Mouse (Mus musculus) limb, embryonic 13.5 days (tissue): ENCODE results near the gene Rae1. TPM values are rescaled to one million over a fixed set of nuclear protein-coding genes. Genes with fewer than 3 reads are reported as not detected.

Experiments
- ATAC-seq: fragments of 200-750 bp; cut with Nextera tagmentation; 2 replicates; pipeline ENCODE4 v1.8.0; 2017; ENCODE audit warnings: low read depth, moderate number of reproducible peaks, moderate TSS enrichment; ENCODE audit not compliant: low FRiP score
- H3K27ac ChIP-seq: fragments of 300-500 bp; sonication (generic); 2 replicates; pipeline ENCODE4 v1.5.1; 2015; ENCODE audit warnings: inconsistent platforms, mild to moderate bottlenecking, moderate library complexity
- H3K27me3 ChIP-seq: fragments of 300-500 bp; sonication (generic); 2 replicates; pipeline ENCODE4 v1.6.1; 2015; ENCODE audit warnings: mild to moderate bottlenecking, inconsistent platforms
- H3K36me3 ChIP-seq: fragments of 300-500 bp; sonication (generic); 2 replicates; pipeline ENCODE4 v1.6.1; 2015; ENCODE audit warnings: inconsistent platforms, mild to moderate bottlenecking, moderate library complexity
- H3K4me1 ChIP-seq: fragments of 300-500 bp; sonication (generic); 2 replicates; pipeline ENCODE4 v1.6.1; 2015; ENCODE audit warnings: inconsistent platforms
- H3K4me2 ChIP-seq: fragments of 300-500 bp; sonication (generic); replicated peaks from 2 replicates; pipeline ENCODE4 v1.6.1; 2015; ENCODE audit warnings: inconsistent platforms, mild to moderate bottlenecking, moderate library complexity
- H3K4me3 ChIP-seq: fragments of 300-500 bp; sonication (generic); 2 replicates; pipeline ENCODE4 v1.5.1; 2015; ENCODE audit warnings: moderate library complexity, mild to moderate bottlenecking, inconsistent platforms
- H3K9ac ChIP-seq: fragments of 300-500 bp; sonication (generic); 2 replicates; pipeline ENCODE4 v1.6.1; 2015; ENCODE audit warnings: mild to moderate bottlenecking, inconsistent platforms
- H3K9me3 ChIP-seq: fragments of 300-500 bp; sonication (generic); 2 replicates; pipeline ENCODE4 v1.6.1; 2016; ENCODE audit warnings: inconsistent platforms
- WGBS: fragments of 180-500 bp; shearing (Covaris S2); methylation state at CpG from one replicate; pipeline ENCODE4 v1.1.7; 2015; 5-methylcytosine and 5-hydroxymethylcytosine counted together
- polyA plus RNA-seq: library from polyadenylated mRNA; unstranded; fragments of >200 nt; fragmentation: Nextera tagmentation; extraction: Ambion mirVana; gene quantifications from 2 replicates; pipeline ENCODE4 v1.2.1, GENCODE M21; 2015

Gene Rae1
- polyA plus RNA-seq, 1 experiment from 2014 or later = 148 TPM

DNA sequence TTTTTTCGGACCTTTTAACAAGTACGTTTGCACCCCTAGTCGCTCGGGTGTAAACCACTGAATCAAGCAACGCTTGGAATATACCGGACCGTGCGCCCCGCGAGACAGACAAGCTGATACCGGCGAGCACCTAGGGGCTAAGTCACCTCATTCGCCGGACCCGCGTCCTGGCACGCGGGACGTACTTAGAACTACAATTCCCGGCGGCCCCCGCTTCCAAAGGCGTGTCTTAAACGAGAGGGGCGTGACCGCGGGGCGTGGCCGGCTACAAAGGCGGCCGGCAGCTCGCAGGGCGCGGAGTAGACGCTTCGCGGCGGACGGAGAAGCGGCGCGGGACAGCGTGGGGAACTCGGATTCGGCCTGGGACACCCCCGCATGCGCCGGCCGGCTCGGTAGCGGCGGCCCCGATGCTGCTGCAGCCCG, 21.7 kb downstream of the Rae1 start:
- H3K27me3 ChIP-seq = peaks cover 20% of the 10 kb centered on the region
- H3K9me3 ChIP-seq = no peaks in the 10 kb centered on the region
- peak overlapping the region; percentile 74 for H3K4me3 ChIP-seq
- peak overlapping the region; percentile 70 for H3K9ac ChIP-seq
- peaks cover 20% of the 10 kb centered on the region for H3K36me3 ChIP-seq
- peak overlapping the region; percentile 80 for H3K4me2 ChIP-seq
- WGBS = under 1% methylated on average over 54 of the region's 54 CpGs
- H3K27ac ChIP-seq = no peak overlapping the region
- peaks cover 61% of the 10 kb centered on the region for H3K4me1 ChIP-seq
- ATAC-seq = peak; percentile 75

DNA sequence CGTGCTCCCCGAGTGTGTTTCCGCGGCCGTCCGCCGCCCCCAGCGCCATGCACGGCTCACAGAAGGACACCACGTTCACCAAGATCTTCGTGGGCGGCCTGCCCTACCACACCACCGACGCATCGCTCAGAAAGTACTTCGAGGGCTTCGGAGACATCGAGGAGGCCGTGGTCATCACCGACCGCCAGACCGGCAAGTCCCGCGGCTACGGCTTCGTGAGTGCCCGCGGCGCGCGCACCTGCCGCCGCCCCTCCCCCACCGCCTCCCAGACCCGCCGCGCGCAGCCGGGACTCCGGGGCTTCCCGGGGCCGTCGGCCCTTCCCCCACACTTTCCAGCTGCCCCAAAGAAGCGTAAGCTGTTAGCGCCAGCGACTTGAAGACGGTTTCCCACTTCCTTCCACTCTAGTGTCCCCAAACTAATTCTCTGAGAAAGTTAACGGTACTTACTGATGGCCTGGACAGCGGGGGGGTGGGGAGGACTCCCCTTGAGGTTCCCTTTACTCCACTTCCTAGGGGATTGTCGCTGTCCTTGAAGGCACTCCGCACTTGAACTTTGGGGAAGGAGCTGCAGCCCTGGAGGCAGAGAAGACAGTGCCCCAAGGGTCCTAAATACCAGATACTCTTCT, 22.3 kb downstream of the Rae1 start:
- under 1% methylated on average over 45 of the region's 51 CpGs for WGBS
- H3K4me1 ChIP-seq = peaks cover 66% of the 10 kb centered on the region
- H3K9ac ChIP-seq = peak overlapping the region; percentile 70
- H3K4me2 ChIP-seq = peak overlapping the region; percentile 80
- H3K36me3 ChIP-seq = peaks cover 22% of the 10 kb centered on the region
- peak overlapping the region; percentile 74 for H3K4me3 ChIP-seq
- no peak overlapping the region for H3K27ac ChIP-seq
- H3K27me3 ChIP-seq = peaks cover 20% of the 10 kb centered on the region
- ATAC-seq = peak; percentile 34
- H3K9me3 ChIP-seq = no peaks in the 10 kb centered on the region

DNA sequence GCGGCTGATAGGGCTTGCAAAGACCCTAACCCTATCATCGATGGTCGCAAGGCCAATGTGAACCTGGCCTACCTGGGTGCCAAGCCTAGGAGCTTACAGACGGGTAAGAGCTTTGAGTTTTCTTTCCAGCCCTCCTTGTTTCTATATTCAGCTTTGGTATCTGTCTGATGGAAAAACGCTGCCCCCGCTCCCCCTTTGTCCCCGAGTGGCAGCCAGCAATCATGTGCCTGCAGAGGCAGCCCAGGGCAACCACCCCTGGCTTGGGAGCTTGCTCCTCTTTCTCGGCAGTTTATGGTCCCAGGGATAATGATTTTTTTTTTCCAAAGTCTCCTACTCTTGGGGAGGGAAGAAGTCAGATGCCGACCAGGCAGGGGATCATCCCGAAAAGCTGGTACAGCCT, 22.9 kb downstream of the Rae1 start:
- peak overlapping the region; percentile 80 for H3K4me2 ChIP-seq
- no peak overlapping the region; the same call in 1 of the 2 replicates for H3K27ac ChIP-seq
- H3K9me3 ChIP-seq = no peaks in the 10 kb centered on the region
- peaks cover 28% of the 10 kb centered on the region for H3K36me3 ChIP-seq
- H3K9ac ChIP-seq = peak overlapping the region; percentile 70
- H3K27me3 ChIP-seq = peaks cover 20% of the 10 kb centered on the region
- WGBS = 27% methylated on average over 10 of the region's 10 CpGs
- ATAC-seq = no peak
- H3K4me3 ChIP-seq = peak overlapping the region; percentile 74
- peaks cover 71% of the 10 kb centered on the region for H3K4me1 ChIP-seq

DNA sequence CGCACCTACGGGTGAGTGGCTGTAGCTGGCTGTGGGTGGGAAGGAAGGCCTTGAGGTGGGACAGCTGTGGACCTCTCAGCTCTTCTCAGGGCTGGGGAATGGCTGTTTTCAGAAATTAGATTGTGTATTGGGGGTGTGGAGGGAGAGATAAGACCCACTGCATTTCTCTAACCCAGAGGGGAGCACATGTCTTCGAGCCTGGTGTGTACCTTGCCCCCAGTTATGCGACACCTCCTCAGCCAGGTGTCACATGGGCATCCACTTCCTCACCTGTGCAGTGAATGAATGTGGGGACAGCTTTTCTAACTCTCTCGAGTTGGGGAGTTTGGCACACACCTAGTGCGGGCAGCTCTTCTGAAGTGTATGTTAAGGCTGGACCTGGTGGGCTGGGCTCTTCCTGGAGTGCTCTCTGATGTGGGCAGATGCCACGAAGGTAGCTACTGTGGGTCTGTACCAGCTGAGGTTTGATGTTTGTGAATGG, 23.5 kb downstream of the Rae1 start:
- ATAC-seq = no peak

DNA sequence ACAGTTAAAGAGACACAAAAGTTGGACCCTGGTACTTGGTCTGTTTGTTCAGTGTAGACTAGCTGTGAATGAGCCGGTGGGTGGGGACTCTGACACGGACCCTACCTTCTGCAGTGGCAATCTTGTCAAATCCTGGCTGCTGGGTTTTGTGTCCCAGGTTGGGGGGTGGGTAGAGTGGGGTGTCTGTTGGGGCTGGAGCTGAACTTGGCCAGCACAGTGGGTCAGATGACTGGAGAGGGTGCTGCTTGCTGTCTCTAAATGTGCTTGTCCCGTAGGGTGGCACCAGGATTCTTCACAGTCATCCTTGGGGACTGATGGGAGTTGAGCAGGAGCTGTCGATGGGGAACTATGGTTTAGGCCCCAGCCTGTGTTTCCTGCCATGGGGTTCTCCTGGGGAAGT, 24.0 kb downstream of the Rae1 start:
- 86% methylated on average over 4 of the region's 4 CpGs for WGBS
- Histone ChIP-seq H3K9me3 (no peaks in the 10 kb centered on the region), H3K4me2 (peak overlapping the region; percentile 80), H3K4me3 (peak overlapping the region; percentile 74; the same call in 1 of the 2 replicates), H3K4me1 (peaks cover 70% of the 10 kb centered on the region), H3K27me3 (peaks cover 16% of the 10 kb centered on the region), H3K27ac (no peak overlapping the region), H3K36me3 (peaks cover 40% of the 10 kb centered on the region), H3K9ac (peak overlapping the region; percentile 51)
- no peak for ATAC-seq

More for the DNA sequence above, 23.5 kb downstream of the Rae1 start:
- peak overlapping the region; percentile 80 for H3K4me2 ChIP-seq
- peak overlapping the region; percentile 70 for H3K9ac ChIP-seq
- peaks cover 20% of the 10 kb centered on the region for H3K27me3 ChIP-seq
- 89% methylated on average over 7 of the region's 7 CpGs for WGBS
- H3K27ac ChIP-seq = no peak overlapping the region
- no peaks in the 10 kb centered on the region for H3K9me3 ChIP-seq
- peaks cover 34% of the 10 kb centered on the region for H3K36me3 ChIP-seq
- peak overlapping the region; percentile 74 for H3K4me3 ChIP-seq
- peaks cover 71% of the 10 kb centered on the region for H3K4me1 ChIP-seq

DNA sequence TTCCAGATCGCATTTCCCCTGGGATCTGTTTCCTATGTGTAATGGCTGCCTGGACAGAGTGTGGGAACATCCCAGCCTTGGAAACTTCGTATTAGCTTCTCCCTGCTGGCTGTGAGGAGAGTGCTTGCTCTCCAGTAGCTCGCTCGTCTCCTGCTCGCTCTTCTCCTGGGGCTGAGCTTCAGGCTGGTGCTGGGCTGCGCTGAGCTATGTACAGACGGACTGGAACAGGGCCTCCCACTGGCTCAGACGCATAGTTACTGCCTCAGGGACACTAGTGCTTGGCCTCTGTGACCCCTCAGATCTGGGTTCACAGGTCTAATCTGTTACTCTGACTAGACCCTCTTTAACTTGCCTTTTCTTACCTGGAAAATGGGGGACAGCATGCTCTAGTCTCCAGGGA, 24.5 kb downstream of the Rae1 start:
- H3K4me3 ChIP-seq = peak overlapping the region; percentile 74; the same call in 1 of the 2 replicates
- no peaks in the 10 kb centered on the region for H3K9me3 ChIP-seq
- H3K9ac ChIP-seq = peak overlapping the region; percentile 51
- H3K4me2 ChIP-seq = peak overlapping the region; percentile 80
- no peak for ATAC-seq
- peaks cover 12% of the 10 kb centered on the region for H3K27me3 ChIP-seq
- peaks cover 44% of the 10 kb centered on the region for H3K36me3 ChIP-seq
- peaks cover 66% of the 10 kb centered on the region for H3K4me1 ChIP-seq
- no peak overlapping the region for H3K27ac ChIP-seq
- WGBS = 70% methylated on average over 8 of the region's 8 CpGs

DNA sequence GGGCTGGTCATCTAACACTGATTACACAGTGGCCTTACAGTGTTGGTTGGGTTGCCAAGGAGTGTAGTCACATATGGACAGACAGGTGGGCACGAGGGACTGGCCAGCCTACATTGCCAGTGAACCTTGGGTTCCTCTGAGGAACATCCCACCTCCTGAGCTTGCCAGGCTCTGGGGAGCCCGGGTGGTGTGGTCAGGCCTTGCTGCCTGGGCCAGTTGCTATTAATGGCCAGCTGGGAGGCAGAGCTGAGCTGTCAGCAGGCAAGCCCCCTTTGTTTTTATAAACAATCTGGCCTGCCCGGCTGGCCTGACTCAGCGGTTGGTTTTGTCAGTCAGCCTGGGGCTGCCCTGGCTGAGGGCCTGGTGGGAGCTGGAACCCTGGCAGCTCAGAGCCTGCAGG, 25.0 kb downstream of the Rae1 start:
- Histone ChIP-seq H3K4me3 (no peak overlapping the region), H3K9me3 (no peaks in the 10 kb centered on the region), H3K9ac (no peak overlapping the region), H3K4me1 (peaks cover 61% of the 10 kb centered on the region), H3K27ac (no peak overlapping the region), H3K4me2 (0 out of 2 replicates have a peak overlapping the region, but pooled peaks have one; percentile 1), H3K36me3 (peaks cover 50% of the 10 kb centered on the region), H3K27me3 (peaks cover 10% of the 10 kb centered on the region)
- no peak for ATAC-seq
- 29% methylated on average over 4 of the region's 4 CpGs for WGBS

DNA sequence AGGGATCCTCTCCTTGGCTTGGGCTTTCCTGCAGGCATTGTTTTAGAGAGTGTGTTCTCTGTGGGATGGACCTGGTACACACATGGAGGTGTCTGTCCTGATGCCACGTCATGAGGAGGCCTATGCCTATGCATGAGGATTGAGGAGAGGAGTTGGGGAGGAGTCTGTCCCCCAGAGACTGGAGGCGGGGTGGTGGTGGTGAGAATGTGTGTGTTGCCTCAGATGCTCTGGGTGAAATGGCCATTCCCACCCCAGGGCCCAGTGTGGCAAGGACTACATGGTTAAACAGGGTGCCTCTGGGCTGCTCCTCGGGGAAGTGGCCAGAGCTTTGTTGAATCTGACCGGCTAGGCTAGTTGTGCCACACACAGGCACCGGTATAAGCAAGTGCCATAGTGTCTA, 26.4 kb downstream of the Rae1 start:
- ATAC-seq = no peak
- no peaks in the 10 kb centered on the region for H3K9me3 ChIP-seq
- peaks cover 54% of the 10 kb centered on the region for H3K4me1 ChIP-seq
- H3K4me3 ChIP-seq = peak overlapping the region; percentile 2; the same call in 1 of the 2 replicates
- peak overlapping the region; percentile 55; the same call in 1 of the 2 replicates for H3K27ac ChIP-seq
- WGBS = 71% methylated on average over 5 of the region's 5 CpGs
- H3K36me3 ChIP-seq = peaks cover 63% of the 10 kb centered on the region
- peak overlapping the region; percentile 30 for H3K4me2 ChIP-seq
- H3K27me3 ChIP-seq = no peaks in the 10 kb centered on the region
- H3K9ac ChIP-seq = peak overlapping the region; percentile 31; the same call in 1 of the 2 replicates

DNA sequence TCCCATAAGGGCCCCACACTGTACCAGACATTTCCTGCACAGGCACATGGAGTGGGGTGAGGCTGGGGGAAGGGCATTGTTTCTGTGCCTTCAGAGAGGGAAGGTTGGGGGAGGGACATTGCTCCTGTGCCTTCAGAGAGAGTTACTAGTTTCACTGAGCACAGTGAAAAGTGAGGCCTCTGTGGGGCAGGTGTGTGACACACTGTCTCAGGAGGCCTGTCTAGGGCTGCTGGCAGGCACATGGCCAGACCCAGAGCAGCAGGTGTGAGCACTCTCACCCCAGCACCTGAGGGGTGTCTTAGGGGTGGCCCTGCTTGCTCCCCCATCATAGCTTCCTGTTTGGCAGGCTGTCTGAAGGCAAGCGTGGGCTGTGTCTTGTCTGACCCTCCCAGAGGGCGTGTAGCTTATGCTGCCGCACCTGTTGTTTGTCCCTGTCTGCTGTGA, 26.8 kb downstream of the Rae1 start:
- Histone ChIP-seq H3K36me3 (peaks cover 67% of the 10 kb centered on the region), H3K4me1 (peaks cover 54% of the 10 kb centered on the region), H3K9me3 (no peaks in the 10 kb centered on the region), H3K4me2 (peak overlapping the region; percentile 30), H3K27me3 (no peaks in the 10 kb centered on the region), H3K9ac (peak overlapping the region; percentile 31), H3K27ac (peak overlapping the region; percentile 55; the same call in 1 of the 2 replicates), H3K4me3 (peak overlapping the region; percentile 2; the same call in 1 of the 2 replicates)
- WGBS = 69% methylated on average over 3 of the region's 3 CpGs
- no peak for ATAC-seq

DNA sequence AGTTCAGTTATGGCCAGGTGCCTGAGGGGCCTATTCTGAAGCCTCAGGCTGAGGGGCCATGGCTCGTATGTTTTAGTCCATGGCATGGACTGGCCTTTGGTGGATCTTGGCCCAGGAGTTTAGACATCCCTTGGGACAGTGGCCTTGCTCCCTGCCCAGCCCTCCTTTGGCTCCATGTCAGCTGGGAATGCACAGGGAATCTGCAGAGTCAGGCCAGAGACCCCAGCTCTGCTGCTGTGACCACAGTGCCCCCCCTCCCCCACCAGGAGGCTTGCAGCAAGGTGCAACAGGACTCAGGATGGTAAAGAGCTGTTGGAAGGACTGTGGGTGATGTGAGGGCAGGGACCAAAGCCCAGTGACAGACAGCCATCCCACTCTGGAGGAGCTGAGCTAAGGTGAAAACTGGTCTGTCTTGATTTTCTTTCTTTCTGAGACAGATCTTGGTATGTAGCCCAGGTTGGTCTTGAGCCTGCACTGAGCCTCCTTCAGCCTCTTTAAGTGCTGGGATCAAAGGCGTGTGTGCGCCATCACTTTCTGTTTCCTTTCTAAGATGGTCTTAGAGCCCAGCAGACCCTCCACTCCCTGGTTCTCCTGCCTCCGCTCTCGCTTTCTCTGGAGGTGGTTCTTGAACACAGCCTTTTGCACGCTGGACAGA, 27.4 kb downstream of the Rae1 start:
- Histone ChIP-seq H3K9ac (peak overlapping the region; percentile 39), H3K4me3 (no peak overlapping the region), H3K36me3 (peaks cover 73% of the 10 kb centered on the region), H3K4me1 (peaks cover 53% of the 10 kb centered on the region), H3K27me3 (no peaks in the 10 kb centered on the region), H3K9me3 (no peaks in the 10 kb centered on the region), H3K4me2 (peak overlapping the region; percentile 30; the same call in 1 of the 2 replicates), H3K27ac (peak overlapping the region; percentile 55; the same call in 1 of the 2 replicates)
- WGBS = 78% methylated on average over 6 of the region's 6 CpGs
- no peak for ATAC-seq

DNA sequence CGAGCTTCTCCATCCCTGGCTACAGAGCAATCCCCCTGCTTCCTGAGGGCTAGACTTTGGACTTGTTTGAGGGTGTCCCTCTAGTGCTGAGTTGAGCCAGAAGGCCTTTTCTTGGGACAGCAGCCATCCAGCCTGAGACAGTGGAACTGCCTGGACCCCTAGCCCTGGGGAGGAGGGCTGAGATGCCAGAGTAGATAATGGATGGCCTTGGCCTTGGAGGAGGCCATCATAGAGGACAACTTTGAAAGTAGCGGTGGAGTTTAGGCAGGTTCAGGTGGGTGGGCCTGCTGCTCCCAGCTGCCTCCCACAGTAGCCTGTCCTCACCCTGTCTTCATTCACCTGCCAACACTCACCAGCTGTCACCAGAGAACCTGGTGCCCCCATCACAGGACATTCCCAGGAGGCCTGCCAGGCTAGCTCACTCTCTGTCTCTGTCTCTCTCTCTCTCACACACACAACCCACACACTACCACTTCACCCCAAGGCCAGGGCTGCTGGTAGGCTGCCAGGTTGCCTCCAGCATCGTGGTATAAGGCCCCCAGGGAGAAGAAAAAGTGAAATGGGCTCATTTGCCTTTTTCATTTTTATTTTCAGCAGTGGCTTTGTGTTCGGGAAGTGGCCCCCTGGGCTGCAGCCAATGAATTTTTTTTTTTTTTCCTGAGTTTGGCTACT, 28.0 kb downstream of the Rae1 start:
- 69% methylated on average over 4 of the region's 4 CpGs for WGBS
- Histone ChIP-seq H3K36me3 (peaks cover 80% of the 10 kb centered on the region), H3K4me1 (peaks cover 47% of the 10 kb centered on the region), H3K9me3 (no peaks in the 10 kb centered on the region), H3K9ac (peak overlapping the region; percentile 39; the same call in 1 of the 2 replicates), H3K4me3 (no peak overlapping the region), H3K27me3 (no peaks in the 10 kb centered on the region), H3K4me2 (peak overlapping the region; percentile 16; the same call in 1 of the 2 replicates), H3K27ac (no peak overlapping the region)
- no peak for ATAC-seq
